Mouse (Mus musculus) erythroblast, embryonic 14.5 days (primary cell): ENCODE data around the gene Casq1.

Source experiments
- GATA1 ChIP-seq: IDR thresholded peaks from 2 replicates; pipeline ENCODE4 v1.6.1; 2012; ENCODE audit warnings: low read length, inconsistent platforms, mixed read lengths
- TAL1 ChIP-seq: IDR thresholded peaks from 3 replicates; pipeline ENCODE4 v1.6.1; 2012; ENCODE audit warnings: low read length, inconsistent platforms, mixed read lengths

DNA sequence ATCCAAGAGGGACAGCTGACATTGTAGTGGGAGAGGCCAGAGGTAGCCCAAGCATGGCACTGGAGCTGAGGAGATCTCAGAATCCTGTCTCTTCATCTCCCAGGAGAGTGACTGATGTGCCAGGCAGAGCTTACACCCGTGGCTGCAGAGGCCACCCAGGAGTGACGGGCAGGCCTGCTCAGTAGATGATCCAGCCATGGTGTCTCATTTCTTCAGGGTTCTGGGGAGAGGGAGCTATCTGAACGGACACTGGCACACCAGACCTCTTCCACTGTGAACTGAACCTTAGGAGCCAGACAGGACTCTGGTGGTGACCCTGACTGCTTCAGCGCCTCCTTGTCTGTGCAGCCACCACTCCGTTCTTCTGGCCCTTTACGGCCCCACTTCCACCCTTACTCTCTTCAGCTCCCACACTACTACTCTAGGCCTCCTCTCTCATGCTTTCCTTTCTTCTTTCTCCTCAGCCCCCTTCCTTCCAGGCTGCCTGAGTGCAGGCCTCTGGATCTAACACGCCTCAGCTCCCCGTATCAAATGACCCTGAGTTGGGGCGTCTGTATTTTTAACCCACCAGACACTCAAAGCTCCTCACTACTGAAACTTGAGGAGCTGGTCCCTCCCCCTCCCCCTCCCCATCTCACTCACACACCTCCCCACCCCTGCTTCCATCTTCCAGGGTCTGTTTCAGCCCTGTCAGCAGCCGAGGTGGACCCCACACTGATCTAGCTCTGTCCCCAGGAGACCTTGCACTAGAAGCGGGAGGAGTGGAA lies 1.8 kb upstream of the Casq1 start:
- TF ChIP-seq GATA1 (no peak), TAL1 (no peak)
